Mouse (Mus musculus) layer of hippocampus, postnatal 14 days (tissue): Measurements from ENCODE around the gene Cldn10. TPM values are rescaled to one million over a fixed set of nuclear protein-coding genes. Genes with fewer than 3 reads are reported as not detected.
"Not testable (repeated sequence)": the region's sequence is repeated elsewhere in the genome, so short reads cannot be mapped to it uniquely, and the experiment has no call there.

Experiments used
- DNase-seq, 2 experiments: peaks; one replicate each; pipeline ENCODE4 v3.0.0; 2021 to 2022; ENCODE audit warnings: low spot score in 2 of 2, mixed read lengths in 1 of 2
- long read RNA-seq, 2 experiments: library from polyadenylated mRNA; stranded (forward); transcript quantifications; one replicate each; pipeline ENCODE4 v2.0.0; 2021
- total RNA-seq, 2 experiments: library from RNA; stranded (reverse); gene quantifications; 2 replicates each; pipeline ENCODE4 v1.2.3; 2021

The Cldn10 gene
- total RNA-seq, result 10 to 100 TPM; 26.4 to 26.6 TPM
- long read RNA-seq, experiment 1, transcript Cldn10-203 (5 exons, 2,128 nt), result major isoform, 44 of 47 reads
- long read RNA-seq, experiment 1, partial matches to known transcripts, result 1 of 47 reads
- long read RNA-seq, experiment 1, other reads (novel, unspliced or antisense), result 2 of 47 reads
- long read RNA-seq, experiment 2, transcript Cldn10-203 (5 exons, 2,128 nt), result major isoform, 69 of 75 reads
- long read RNA-seq, experiment 2, partial matches to known transcripts, result 3 of 75 reads
- long read RNA-seq, experiment 2, other reads (novel, unspliced or antisense), result 3 of 75 reads

DNA sequence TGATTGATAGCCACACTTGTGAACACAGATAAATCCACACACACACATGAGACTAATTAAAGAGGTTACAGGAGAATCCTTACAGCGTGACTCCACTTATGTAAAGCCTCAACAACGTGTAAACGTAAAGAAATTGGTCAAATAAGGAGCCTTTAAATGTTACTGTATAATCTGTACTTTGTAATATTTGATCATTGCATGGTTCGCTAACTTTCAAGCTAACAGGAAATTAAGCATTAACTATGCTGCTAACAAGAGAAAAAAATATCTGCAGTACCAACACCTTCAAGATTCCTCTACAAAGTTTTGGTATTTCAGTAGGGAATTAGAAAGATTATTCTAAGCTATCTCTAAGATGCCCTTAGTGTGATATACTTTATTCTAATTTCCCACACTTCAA is at the start of gene Cldn10:
Gene Cldn10 (plus strand): TSS at position 288 of the 400 bp plus-strand sequence.
- no peak for DNase-seq

DNA sequence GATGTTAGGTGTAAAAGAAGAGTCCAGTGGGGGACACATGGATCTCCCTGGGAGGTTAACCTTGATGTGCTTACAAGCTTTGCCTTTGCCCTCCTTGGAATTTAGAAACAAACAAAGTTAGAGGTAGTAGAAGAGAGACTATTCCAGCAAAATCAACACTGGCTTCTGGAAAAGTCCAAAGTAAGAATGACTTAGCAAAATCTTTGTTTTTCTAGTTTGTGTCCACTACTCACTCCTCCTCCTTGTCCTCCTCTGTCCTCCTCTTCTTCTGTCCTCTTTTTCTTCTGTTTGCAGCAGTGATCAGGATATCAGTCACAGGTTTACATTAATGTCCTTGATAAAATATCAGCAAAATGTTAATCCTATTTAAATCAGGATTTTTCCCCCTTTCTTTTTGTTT is 45.9 kb upstream of the Cldn10 start:
- no peak for DNase-seq

GRCm38 (mm10) chr14:118742862-118743261 is 44.8 kb upstream of the Cldn10 start:
- no peak for DNase-seq

DNA sequence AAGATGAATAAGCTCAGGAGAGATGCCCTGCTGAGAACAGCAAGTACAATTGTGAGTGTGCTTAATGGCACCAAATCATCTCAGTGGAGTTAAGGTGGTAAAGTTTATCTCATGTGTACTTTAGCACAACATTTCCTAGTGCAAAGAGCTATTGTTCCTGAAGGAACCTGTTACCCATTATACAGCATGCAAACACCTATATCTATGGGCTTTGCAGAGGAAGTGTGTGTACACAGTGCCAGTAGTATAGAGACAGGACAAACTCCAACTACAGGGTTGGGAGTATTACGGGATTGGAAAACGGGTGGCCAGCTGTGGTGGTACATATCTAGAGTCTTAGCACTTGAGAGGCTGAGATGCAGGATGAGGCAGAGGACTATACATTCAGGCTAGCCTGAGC is 38.6 kb upstream of the Cldn10 start:
- no peak for DNase-seq

- no peak for DNase-seq
These were observed 38.0 kb upstream of the Cldn10 start for GRCm38 (mm10) chr14:118749715-118750114.

GRCm38 (mm10) chr14:118750505-118751192 is 37.1 kb upstream of the Cldn10 start:
- no peak for DNase-seq

DNA sequence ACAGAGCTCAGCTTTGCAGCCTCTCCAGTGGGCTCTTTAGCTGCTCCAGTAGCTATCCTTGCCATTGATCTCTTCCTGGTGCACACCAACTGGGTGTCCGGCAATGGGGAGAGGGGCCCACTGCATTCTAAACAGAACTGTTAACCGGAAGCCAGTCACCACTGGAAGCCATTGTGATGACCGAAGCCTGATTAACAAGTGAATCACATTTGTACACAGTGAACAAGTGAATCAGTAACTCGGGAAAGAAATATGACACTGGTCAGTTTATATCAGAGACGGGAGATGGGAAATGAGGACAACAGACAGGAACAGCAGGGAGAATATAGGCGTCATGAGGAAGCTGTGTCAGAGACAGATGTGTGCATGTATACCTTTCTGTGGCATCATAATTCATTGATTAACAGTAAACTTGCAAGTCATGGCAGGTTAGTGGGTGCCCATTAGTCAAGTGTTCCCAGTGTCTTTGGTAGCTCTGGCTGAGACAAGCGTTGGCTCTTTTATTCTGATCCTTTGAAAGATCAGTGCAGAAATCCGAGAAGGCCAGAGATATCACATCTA is 36.4 kb upstream of the Cldn10 start:
- no peak for DNase-seq

- DNase-seq, result no peak
These were observed 31.7 kb upstream of the Cldn10 start for GRCm38 (mm10) chr14:118756015-118756414.

- DNase-seq, result no peak
These were observed 31.1 kb upstream of the Cldn10 start for GRCm38 (mm10) chr14:118756566-118756965.

- not testable (repeated sequence) for DNase-seq
These were observed 24.3 kb upstream of the Cldn10 start for GRCm38 (mm10) chr14:118763362-118763761.

DNA sequence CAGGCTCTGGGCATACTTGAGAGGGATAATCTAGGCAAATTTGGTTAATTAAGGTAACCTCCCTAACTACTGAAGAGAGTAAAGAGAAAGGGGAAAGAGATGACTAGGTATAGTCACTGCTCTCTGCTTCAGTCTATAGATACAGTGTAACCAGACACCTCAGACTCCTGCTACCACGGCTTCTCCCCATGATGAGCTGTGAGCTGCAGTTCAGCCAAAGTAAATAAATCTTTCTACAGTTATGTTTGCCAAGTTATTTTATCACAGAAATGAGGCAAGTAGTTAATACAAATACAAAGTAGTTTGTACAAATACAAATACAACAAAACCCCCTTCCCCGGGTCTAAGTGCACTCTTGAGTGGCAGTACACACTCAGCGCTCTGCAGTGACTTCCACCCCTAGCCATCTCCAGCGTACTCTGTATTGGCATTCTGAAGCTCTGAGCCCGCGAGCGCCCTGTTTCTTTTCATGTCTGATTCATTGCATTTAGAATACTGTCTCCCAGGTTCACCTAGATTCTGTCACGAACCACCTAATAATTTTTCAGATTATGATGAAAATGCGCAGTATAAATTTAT is 23.7 kb upstream of the Cldn10 start:
- no peak for DNase-seq

DNA sequence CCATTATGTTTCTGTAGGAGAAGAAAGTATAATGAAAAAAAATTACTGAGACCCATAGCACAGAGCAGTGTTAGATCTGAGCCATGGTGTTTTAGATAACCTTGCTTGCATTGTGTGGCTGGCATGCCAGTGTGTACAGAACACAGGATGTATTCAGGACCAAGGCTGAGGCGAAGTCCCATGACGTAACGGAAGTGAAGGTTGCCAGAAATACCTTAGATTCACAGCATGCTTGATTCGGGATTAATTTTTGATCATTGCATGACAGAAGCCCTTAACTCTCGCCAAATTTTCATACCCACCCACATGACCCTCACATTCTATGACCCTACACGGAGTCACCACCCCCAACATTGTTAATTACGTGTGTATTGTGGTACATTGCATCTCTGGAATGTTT is 22.4 kb upstream of the Cldn10 start:
- DNase-seq, result no peak

DNA sequence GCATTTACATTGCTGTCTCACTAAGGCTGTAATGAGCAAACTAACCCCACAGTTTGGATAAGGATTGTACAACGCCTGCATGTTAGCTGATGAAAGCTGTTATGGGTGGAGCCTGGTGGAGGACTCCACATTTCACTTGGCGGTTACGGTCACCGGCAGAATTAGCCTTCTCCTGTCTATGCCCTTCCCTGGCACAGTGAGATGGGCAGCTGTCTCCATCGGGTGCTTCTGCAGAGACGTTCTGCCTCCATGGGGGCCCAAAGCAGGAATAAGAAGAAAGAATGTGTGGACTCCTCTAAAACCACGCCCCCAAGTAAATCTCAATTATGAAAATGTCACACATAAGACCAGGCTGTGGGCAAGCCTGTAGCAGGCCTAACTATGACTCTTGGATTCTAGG is 21.8 kb upstream of the Cldn10 start:
- DNase-seq, result no peak

GRCm38 (mm10) chr14:118766368-118766767 is 21.3 kb upstream of the Cldn10 start:
- DNase-seq, result no peak

- DNase-seq, result peak; percentile 72 to 82
These were observed 19.9 kb upstream of the Cldn10 start for GRCm38 (mm10) chr14:118767673-118768353.

GRCm38 (mm10) chr14:118768354-118768713 is 19.4 kb upstream of the Cldn10 start:
- DNase-seq, result no peak

GRCm38 (mm10) chr14:118773668-118774067 is 14.0 kb upstream of the Cldn10 start:
- no peak for DNase-seq

DNA sequence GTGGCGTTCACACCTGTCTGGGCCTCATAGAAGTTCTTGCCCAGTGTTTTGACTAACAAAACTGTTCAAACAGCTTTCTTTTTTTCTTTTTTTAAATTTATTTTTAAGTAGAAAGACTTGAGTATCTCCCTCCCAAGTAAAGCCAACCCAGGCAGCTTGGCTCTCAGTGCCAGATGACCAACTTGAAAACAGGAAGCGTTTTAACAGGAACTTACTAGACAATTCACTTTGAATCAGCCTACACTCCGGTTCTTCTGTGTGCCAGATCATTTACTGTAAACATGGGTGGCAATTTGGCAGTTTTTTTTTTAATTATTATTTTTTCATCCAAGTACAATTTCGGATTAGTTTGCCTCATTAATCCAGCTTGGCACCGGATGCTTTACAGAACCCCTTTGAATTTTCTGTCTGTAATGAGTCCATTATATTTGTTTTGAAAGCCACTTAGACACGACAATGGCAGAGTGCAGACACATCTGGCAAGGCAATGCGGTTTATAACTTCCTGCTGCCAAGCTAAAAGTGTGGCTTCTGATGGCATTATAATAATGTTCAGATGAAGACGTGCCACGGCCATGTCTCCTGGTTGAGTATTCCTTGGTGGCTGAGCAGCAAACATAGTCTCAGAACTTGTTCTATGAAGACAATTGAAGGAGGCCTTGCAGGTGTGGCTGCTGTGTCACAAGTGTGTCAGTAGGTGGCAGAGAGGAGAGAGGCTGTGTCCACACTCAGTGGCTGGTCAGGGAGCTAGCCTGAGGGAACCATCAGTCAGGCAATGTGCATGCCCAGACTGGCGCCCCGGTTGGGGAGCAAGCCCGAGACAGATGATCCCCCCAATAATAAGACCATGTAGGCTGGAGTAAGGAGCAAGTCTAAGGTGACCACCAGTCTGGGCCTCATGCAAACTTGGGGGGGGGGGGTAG is 12.9 kb upstream of the Cldn10 start:
- no peak for DNase-seq

DNA sequence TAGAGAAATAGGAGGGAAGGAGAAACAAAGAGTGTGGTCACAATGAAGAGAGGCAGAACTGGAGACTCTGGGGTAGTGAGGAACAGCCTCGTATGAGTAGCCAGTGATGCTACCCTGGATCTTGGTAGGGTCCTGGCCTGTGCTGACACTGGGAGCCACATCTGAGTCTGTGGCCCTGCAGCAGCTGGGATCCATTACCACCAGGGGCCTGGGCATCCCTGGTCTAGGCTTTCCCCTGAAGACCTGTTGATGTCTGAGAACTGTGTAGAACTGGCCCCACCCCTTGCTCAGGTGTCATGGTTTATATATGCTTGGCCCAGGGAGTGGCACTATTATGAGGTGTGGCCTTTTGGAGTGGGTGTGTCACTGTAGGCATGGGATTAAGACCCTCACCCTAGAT is 12.2 kb upstream of the Cldn10 start:
- no peak for DNase-seq

- DNase-seq, result no peak
These were observed 11.3 kb upstream of the Cldn10 start for GRCm38 (mm10) chr14:118776372-118776771.

DNA sequence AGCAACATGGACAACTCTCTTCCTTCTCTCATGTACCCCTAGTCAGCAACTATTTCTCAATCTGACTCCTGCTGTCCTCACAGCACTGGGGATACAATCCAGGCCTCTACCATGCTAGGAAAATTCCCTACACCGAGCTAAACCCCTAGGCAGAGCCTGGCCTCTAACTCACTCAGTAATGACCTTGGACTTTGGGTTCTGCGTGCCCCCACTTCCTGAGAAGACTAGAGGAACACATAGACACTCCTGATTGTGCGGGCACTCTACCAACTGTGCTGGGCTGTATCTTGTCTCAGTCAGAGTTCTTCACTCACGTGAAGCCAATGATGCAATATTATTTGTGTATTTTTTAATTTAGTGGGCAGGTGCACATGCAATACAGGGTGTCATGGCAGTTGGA is 10.2 kb upstream of the Cldn10 start:
- DNase-seq, result no peak
